Mouse (Mus musculus): ENCODE data around the gene Sptlc2.
"Not testable (repeated sequence)": the region's sequence is repeated elsewhere in the genome, so short reads cannot be mapped to it uniquely, and the experiment has no call there.

Gene Sptlc2

GRCm38 (mm10) chr12:87331908-87332307, 56.2 kb downstream of the Sptlc2 start:
- no peak for DNase-seq (ENCODE audit: low spot score)

DNA sequence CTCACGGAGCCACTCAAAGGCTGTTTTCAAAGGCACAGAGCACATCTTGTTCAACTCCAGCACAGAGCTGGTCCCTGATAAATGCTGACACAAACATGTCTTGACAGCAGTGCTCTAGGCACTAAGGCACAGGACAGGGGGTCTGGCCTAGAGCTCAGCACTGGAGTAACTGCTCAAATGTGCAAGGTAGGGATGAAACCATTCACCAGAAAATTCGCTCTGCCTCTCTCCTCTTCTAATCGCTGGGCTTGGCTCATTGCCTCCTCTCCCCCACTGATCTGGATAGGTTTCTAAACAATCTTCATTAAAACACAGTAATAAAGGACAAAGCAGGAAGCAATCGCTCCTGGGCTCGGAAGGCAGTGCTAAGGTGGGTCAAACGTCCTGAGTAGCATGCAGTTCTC, 57.1 kb downstream of the Sptlc2 start:
- no peak for DNase-seq (ENCODE audit: low spot score)

DNA sequence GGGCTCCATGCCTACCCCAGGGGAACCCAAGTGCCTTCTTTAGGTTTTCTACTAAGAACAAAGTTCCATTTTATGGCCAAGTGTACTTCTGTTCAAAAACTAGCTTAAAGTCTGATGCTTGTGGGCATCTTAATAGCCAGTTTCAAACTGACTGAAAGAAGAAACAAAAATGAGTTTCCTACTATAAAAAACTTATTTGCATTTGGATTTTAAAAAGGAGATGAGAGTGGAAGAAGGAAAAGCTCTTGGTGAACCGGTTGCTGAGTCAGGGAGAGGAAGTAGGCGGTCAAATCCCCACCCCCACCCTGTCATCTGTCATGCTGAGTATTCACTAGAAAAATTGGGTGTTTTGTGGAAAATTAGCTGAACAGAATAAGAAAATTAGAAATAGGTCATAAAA, 57.9 kb downstream of the Sptlc2 start:
- no peak for DNase-seq (ENCODE audit: low spot score)

DNA sequence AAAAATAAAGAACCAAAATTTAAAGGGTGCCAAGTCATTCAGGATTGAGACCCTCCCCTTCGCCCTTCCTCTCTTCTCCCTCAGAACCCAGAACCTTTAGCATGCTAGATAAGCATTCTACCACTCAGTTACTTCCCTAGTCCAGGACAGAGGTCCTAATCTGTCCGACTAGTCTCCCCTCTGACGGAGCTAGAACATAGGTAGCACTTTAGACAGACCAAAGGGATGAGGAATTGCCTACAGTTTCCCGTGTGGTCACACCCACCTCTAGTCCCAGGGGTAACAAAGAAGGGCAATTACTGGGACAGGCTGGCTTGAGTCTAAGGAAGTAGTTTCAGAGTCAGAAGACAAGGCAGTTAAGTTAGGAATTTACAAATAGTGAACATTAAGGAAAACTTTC, 60.1 kb downstream of the Sptlc2 start:
- no peak for DNase-seq (ENCODE audit: low spot score)

DNA sequence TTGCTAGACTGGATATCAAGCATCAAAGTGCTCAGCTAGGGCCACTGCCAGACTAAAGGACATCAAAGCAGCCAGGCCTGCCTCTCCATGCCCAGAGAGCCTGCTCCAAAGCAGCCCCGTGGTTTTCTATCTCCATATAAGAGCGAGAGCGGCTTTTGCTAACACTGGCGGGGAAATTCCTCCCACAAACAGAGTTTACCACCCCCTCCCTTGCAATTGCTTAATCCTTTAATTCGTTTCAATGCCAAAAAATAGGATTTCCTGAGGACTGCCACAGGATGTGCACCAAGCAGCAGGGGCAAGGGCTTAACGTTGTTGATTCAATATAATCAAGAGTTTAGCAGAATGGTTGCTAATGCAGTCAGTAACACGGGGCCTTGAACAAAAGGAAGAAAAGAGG, 60.5 kb downstream of the Sptlc2 start:
- DNase-seq (ENCODE audit: low spot score): no peak

DNA sequence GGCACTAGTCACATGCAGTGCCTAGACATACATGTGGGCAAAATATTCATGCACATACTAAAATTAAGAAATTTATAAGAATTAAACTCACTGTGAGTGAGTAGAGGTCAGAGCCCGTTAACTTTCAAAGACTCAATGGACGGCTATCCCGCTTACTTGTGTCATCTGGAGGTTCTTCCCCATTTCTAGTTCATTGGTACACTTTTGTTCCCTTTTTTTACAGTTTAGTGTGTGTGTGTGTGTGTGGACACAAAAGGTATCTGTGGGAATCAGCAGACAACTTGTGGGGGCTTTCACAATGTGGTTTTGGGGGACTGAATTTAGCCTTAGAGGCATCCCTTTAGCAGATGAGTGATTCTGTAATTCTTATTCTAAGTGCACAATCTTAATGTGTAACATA, 62.7 kb downstream of the Sptlc2 start:
- DNase-seq (ENCODE audit: low spot score): no peak

- no peak for DNase-seq (ENCODE audit: low spot score)
These were observed 68.9 kb downstream of the Sptlc2 start for GRCm38 (mm10) chr12:87319229-87319628.

DNA sequence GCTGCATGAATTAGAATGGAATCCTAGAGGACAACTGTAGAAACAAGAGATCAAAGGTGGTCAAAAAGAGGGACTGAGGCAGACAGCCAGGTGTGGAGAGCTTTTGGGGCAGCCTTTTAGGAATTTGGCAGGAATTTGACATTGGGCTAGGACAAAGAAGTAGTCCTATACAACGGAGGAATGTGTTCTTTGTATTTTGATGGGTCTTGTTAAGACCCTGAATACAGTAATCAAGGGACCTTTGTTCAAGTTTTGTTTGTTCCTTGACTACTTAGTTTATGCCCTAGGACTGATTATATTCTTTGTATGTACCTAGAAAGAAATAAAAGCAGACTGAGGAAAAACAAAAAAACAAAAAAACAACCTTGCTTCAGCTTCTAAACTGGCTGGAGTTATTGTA, 70.2 kb downstream of the Sptlc2 start:
- no peak for DNase-seq (ENCODE audit: low spot score)

- no peak for DNase-seq (ENCODE audit: low spot score)
These were observed 75.1 kb downstream of the Sptlc2 start for GRCm38 (mm10) chr12:87313098-87313497.

- DNase-seq (ENCODE audit: low spot score): not testable (repeated sequence)
These were observed 81.6 kb downstream of the Sptlc2 start for GRCm38 (mm10) chr12:87306584-87306844.

GRCm38 (mm10) chr12:87305767-87306583, 82.2 kb downstream of the Sptlc2 start:
- DNase-seq (ENCODE audit: low spot score): no peak

DNA sequence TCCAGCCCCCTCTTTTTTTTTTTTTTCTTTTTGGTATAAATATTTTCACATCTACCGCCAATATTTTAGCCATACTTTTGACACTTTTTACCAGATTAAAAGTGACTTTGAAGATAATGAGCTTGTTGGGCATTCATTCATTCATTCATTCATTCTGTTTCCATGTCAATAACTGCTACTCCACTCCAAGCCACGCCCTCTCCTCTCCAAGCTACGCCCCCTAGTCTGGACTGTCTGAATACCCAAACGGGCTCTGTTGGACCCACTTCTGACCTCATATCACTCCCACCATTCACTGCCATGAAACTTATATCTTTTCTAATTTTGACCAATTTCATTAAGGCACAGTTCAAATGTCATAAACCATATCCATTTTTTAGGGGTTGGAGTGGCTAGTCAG, 87.0 kb downstream of the Sptlc2 start:
- no peak for DNase-seq (ENCODE audit: low spot score)

DNA sequence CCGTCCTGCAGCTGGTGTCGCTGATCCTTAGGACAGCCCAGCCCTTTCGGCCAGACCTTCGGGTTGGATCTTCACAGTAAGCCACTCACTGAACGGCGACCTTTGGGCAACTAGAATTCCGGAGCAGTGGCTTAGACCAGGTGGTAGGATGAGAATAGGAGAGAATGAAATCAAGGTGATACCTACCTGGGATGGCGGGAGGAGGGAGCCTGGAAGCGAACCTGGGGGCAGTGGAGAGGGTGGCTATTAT, 87.8 kb downstream of the Sptlc2 start:
- DNase-seq (ENCODE audit: low spot score): no peak

- DNase-seq (ENCODE audit: low spot score): no peak
These were observed 88.3 kb downstream of the Sptlc2 start, which contains the start of gene Ism2 for GRCm38 (mm10) chr12:87299657-87300440. TSS of gene Ism2 (minus strand) at chr12:87299705.

DNA sequence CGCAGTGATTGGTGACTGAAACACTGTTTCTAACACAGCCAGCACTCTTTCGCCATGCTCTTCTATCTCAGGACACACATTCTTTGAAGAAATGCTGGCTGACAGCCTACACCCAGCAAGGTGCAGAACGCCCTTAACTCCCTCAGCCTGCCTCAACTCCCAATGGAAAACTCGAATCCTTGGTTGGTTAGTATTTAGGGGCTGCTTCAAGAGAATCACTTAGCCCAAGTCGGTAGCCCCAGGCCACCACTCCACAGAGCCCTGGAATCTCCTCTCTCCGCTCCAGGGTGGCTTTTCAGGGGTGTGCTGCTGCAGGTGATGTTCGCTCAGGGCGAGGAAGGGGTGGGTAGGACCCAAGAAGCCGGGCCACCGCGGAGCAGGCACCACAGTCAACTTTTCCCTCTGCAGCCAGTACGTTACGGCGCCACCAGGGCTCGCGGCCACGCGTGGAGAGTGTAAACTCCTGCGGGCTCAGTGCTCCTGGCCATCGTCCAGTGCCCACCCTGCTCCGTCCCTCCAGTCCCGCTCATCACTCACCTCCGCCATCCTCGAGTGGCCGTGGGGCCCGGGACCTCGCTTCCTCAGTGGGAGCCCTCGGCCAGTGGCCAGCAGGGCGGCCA, 89.0 kb downstream of the Sptlc2 start:
- no peak for DNase-seq (ENCODE audit: low spot score)

DNA sequence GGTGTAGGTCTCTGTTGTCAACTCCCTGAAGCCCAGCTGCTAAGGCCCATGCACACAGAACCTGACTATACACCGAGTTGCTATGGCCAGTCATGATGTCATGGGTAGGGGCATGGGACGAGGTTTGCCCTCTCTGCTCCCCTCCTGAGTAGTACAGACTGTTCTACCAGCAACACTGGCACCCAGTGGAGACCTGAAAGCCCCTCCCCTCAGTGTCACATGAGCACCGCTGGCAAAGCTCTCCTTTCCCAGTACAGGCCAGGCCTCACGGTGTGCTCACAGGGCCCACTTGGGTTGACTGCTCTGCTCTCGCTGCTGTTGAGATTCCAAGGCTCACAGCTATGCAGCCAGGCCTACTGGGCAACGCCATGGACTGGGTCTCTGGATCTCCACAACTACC, 94.2 kb downstream of the Sptlc2 start:
- DNase-seq (ENCODE audit: low spot score): no peak

DNA sequence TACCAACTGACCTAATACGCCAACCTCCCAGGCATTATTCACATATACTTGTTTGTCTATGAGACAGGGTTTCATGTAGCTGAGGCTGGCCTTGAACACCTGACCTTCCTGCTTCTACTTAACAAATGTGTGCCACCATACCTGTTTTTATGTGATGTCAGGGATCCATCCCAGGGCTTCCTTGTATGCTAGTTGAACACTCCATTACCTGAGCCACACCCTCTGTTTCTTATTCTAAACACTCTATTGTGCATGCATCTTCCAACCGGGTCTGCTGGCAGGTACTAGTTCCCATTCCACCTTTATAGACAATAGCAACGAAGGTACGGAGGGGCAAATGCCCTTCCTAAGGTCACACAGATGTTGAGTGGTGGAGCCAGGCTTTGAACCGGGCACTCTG, 99.1 kb downstream of the Sptlc2 start:
- DNase-seq (ENCODE audit: low spot score): no peak

DNA sequence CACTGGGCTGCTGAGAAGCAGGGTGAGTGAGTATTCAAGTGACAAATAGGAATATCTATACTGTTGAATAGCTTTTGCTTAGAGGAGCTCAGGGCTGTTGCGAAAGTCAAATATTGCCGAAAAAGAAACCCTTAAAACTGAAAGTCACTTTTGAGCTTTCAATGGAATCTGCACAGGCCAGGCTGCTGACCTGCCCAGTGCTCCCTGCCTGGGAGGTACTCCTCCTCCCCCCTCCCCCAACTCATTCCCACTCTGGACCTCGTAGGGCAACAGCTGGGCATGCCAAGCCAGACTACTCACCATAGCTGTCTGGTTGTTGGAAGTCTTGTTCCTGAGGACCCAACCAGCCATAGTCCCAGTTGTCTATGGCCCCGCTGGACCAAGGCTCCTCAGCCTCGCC, 103.4 kb downstream of the Sptlc2 start:
- no peak for DNase-seq (ENCODE audit: low spot score)

DNA sequence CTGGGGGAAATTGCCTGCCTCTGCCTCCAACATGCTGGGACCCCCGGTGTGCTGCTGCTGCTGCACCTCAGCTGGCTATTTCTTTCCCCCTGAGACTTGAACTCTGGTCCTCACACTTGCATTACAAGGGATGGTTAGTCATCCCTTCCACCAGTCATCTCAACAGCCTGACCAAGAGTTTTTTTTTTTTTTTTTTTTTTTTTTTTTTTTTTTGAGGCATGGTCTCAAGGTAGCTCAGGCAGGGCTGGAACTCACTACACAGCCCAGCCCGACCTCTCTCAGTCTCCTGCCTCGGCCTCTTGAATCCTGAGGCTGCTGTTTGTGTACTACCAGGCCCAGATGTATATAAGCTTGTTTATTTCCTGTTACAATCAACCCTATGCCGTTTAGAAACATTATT, 103.9 kb downstream of the Sptlc2 start:
- DNase-seq (ENCODE audit: low spot score): no peak

- no peak for DNase-seq (ENCODE audit: low spot score)
These were observed 104.4 kb downstream of the Sptlc2 start for GRCm38 (mm10) chr12:87283706-87284105.

DNA sequence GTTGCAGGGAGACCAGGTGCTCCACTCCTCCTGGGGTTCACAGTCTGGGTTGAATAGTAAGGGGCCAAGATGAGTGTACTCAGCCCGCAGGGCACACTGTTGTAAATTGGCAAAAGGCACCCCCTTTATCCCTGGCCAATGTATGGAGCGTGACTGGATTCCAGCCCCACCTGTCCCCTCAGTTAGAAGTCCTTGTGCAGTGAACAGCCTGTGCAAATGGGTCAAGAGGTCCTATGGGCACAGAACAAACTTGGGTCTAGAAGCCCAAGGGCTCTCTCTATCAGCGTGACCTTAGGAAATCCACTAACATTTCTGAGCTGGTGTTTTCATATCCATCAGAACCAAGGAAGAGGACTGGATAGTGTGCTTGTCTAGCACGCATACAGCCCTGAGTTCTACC, 105.4 kb downstream of the Sptlc2 start:
- DNase-seq (ENCODE audit: low spot score): no peak

DNA sequence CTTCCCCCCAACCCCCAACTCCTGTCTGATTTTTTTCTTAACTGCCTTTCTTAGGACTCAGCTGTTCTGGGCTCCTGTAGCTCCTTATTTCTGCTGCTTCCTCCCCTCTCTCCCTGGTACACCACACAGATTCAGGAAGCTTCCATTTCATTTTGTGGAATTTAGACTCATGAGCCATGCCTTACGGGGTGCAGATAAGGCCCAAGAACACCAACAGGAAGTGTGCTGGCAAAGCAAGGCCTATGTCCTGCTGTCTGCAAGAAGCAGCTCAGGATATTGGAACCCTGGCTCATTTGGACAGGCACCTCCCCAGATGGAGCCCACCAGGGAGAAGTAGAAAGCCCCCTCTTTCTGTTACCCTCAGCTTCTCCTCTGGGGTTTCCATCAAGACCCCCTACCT, 106.4 kb downstream of the Sptlc2 start:
- no peak for DNase-seq (ENCODE audit: low spot score)

- no peak for DNase-seq (ENCODE audit: low spot score)
These were observed 108.3 kb downstream of the Sptlc2 start for GRCm38 (mm10) chr12:87279879-87280278.

DNA sequence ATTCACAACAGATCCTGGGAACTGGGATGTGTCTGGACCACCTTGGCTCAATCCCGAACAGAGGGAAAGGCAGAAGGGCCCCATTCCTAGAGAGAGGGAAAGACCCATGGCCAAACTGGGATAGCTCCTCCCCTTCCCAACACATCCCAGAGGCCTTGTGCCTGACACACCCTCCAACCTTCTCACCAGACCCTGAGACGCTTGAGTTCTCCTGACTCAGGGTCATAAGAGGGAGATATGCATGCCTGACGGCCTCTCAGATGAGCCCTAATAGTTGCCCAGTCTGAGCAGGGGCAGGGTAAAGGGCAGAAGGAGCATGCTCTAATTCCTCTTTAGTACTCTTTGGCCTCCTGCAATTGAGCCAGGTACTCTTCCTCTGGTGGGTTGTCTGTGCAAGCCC, 108.8 kb downstream of the Sptlc2 start:
- DNase-seq (ENCODE audit: low spot score): no peak
